Mouse (Mus musculus) stomach, postnatal 0 days (tissue): ENCODE data around the gene Ednrb.

Source experiments
- CTCF ChIP-seq: IDR thresholded peaks from 2 replicates; pipeline ENCODE4 v1.5.1; 2016; ENCODE audit warnings: antibody characterized with exemption, low read depth, mild to moderate bottlenecking, moderate library complexity
- EP300 ChIP-seq: optimal IDR thresholded peaks from 2 replicates; pipeline ENCODE3; 2016; ENCODE audit warnings: antibody characterized with exemption

DNA sequence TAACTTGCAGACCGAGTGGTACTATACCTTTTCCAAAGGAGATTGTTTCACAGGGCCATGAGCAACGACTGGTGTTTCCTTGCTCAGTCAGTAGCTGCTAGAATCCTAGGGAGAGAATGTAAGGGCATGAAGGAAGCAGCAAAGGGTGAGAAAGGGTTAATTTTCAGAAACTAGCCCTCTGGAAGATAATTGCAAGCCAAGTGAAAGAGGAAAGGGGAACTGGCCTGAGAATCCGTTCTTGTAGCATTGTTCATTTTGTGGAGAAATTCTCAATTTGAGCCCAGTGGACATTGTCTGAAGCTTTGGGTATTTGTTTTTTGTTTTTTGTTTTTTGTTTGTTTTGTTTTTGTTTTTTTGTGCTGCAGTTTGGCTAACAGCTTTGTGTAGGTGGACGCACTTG, 66.8 kb downstream of the Ednrb start:
- TF ChIP-seq CTCF (no peak), EP300 (no peak)
